In the genomic region with DNA sequence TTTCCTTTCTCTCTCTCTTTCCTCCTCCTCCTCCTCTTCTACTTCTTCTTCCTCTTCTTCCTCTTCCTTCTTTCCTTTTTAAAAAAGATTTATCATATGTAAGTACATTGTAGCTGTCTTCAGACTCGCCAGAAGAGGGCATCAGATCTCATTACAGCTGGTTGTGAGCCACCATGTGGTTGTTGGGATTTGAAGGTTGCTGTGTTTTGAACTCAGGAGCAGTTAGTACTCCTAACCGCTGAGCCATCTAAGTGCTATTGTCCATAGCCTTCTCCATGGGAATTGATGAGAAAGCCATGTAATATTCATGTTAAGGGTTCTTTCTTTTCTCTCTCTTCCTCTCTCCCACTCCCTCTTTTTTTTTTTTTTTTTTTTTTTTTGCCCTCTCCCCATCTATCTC, we compare ENCODE assay signal across 9 mouse cellular contexts. TPM values are rescaled to one million over a fixed set of nuclear protein-coding genes. Genes with fewer than 3 reads are reported as not detected.
DNase-seq lines count a peak whose midpoint lies in the region; ATAC-seq and TF ChIP-seq lines count a peak whose summit lies in the region.
"Had no signal": no experiment of that assay in that cellular context is flagged by ENCODE, and none has a peak within 500 bp of the region (broad histone marks: within the 10 kb centered on the region; RNA-seq: fewer than 3 reads in every experiment).

No protein-coding gene starts in this region.

- DNase-seq in cerebellum, postnatal 14 days, result peak; percentile 46 to 55
- no peak for DNase-seq in cerebellum, adult 8-10 months
- peak; percentile 54 to 68 for DNase-seq in left cerebral cortex, postnatal 14 days (ENCODE audit: low spot score in 2 of 2)
- no peak for DNase-seq in left cerebral cortex, postnatal 4 days
- peak; percentile 34 for DNase-seq in brain, embryonic 14.5 days (ENCODE audit: low read depth)
- DNase-seq in liver, embryonic 13.5 days, result peak; percentile 26
- no peak for DNase-seq in stomach, postnatal 0 days (ENCODE audit: low spot score)
- no peak for DNase-seq in adrenal gland, adult 18-20 months (ENCODE audit: low spot score in 2 of 2)

- no peak for TF ChIP-seq EP300 in stomach, postnatal 0 days (optimal IDR thresholded peaks at IDR 0.05)

- no peak for TF ChIP-seq CTCF in brain, embryonic 14.5 days (IDR thresholded peaks at IDR 0.05; ENCODE audit: borderline replicate concordance, extremely low read depth, insufficient read depth, insufficient read length)
- TF ChIP-seq CTCF in stomach, postnatal 0 days (IDR thresholded peaks at IDR 0.05; ENCODE audit: low read depth), result peak; percentile 63

- peak overlapping the region; percentile 52 for H3K4me2 ChIP-seq in liver, embryonic 13.5 days
- no peak overlapping the region for H3K4me2 ChIP-seq in stomach, postnatal 0 days (replicated peaks; ENCODE audit: low read depth)

- H3K9ac ChIP-seq in liver, embryonic 13.5 days, result no peak overlapping the region
- H3K9ac ChIP-seq in stomach, postnatal 0 days (ENCODE audit: low read length), result no peak overlapping the region

- intact Hi-C loops in left cerebral cortex, postnatal 14 days (cut with DNase I), result loop anchor here (1.0 to 2.0 kb wide), 3 partner anchors 123 to 217 kb away; no protein-coding TSS in a partner anchor
- intact Hi-C loops in left cerebral cortex, postnatal 4 days (cut with DNase I), result loop anchor here (5.0 kb wide), 2 partner anchors 161 to 216 kb away; a partner anchor contains a TSS

- no peaks in the 10 kb centered on the region for H3K27me3 ChIP-seq in liver, embryonic 13.5 days
- no peaks in the 10 kb centered on the region for H3K27me3 ChIP-seq in stomach, postnatal 0 days (ENCODE audit: control insufficient read depth, insufficient read depth, low read length)
- H3K27me3 ChIP-seq: limb, embryonic 12.5 days had no signal

- H3K4me3 ChIP-seq in liver, embryonic 13.5 days (replicated peaks), result 0 out of 2 replicates have a peak overlapping the region, but pooled peaks have one; percentile 12
- H3K4me3 ChIP-seq in stomach, postnatal 0 days (ENCODE audit: low read depth, low read length), result no peak overlapping the region

- WGBS in liver, embryonic 13.5 days (ENCODE audit: insufficient replicate concordance), result 30% methylated on average over 2 of the region's 2 CpGs
- WGBS in stomach, postnatal 0 days, result 38% methylated on average over 2 of the region's 2 CpGs

- peaks cover 52% of the 10 kb centered on the region for H3K36me3 ChIP-seq in liver, embryonic 13.5 days
- H3K36me3 ChIP-seq in stomach, postnatal 0 days (ENCODE audit: control insufficient read depth, insufficient read depth, low read length), result peaks cover 2% of the 10 kb centered on the region; the same call in 1 of the 2 replicates

- H3K9me3 ChIP-seq in liver, embryonic 13.5 days (replicated peaks), result no peaks in the 10 kb centered on the region
- no peaks in the 10 kb centered on the region for H3K9me3 ChIP-seq in stomach, postnatal 0 days (ENCODE audit: control insufficient read depth, low read length)
- H3K9me3 ChIP-seq: limb, embryonic 12.5 days had no signal

- ATAC-seq in liver, embryonic 13.5 days (ENCODE audit: low read depth), result no peak
- peak; percentile 27; the same call in 1 of the 2 replicates for ATAC-seq in stomach, postnatal 0 days (ENCODE audit: low FRiP score, low TSS enrichment)

- no peak overlapping the region for H3K27ac ChIP-seq in liver, embryonic 13.5 days
- no peak overlapping the region for H3K27ac ChIP-seq in stomach, postnatal 0 days (replicated peaks)

- TF ChIP-seq POLR2A in brain, embryonic 14.5 days (IDR thresholded peaks at IDR 0.05; ENCODE audit: borderline replicate concordance, extremely low read depth, insufficient read depth, insufficient read length, poor library complexity, severe bottlenecking), result no peak

- H3K4me1 ChIP-seq in liver, embryonic 13.5 days (replicated peaks), result peaks cover 21% of the 10 kb centered on the region
- no peaks in the 10 kb centered on the region; the same call in 1 of the 2 replicates for H3K4me1 ChIP-seq in stomach, postnatal 0 days (replicated peaks; ENCODE audit: control insufficient read depth, insufficient read depth)

RNA-seq across cellular contexts. Expression of a gene that starts 0.5 kb away (rescaled TPM):
- total RNA-seq in left cerebral cortex, postnatal 14 days (2021), result 10 to 100 TPM; 44.6 to 50.7 TPM
- total RNA-seq in left cerebral cortex, postnatal 4 days (2021), result 10 to 100 TPM; 35.4 to 37.2 TPM
- 45.1 and 54.1 TPM in 2 replicates for polyA plus RNA-seq in brain, embryonic 14.5 days (2012; rRNA removed)
- polyA plus RNA-seq in liver, embryonic 13.5 days (2015; fragmentation: Nextera tagmentation; extraction: Ambion mirVana), result 21.2 and 22.9 TPM in 2 replicates
- polyA plus RNA-seq in stomach, postnatal 0 days (2015; fragmentation: Nextera tagmentation; extraction: Ambion mirVana), result 63.4 and 68.2 TPM in 2 replicates
- 10 to 100 TPM; 57.3 to 59.8 TPM for total RNA-seq in adrenal gland, adult 18-20 months (2021)

RNA-seq across cellular contexts. Expression of a gene that starts 15.4 kb away (rescaled TPM):
- 10 to 100 TPM; 88.9 to 91.5 TPM for total RNA-seq in left cerebral cortex, postnatal 14 days (2021)
- total RNA-seq in left cerebral cortex, postnatal 4 days (2021), result 100 to 1,000 TPM; 155 to 161 TPM
- polyA plus RNA-seq in brain, embryonic 14.5 days (2012; rRNA removed), result 183 TPM in 2 replicates
- polyA plus RNA-seq in liver, embryonic 13.5 days (2015; fragmentation: Nextera tagmentation; extraction: Ambion mirVana), result 75.0 and 85.0 TPM in 2 replicates
- 55.9 and 57.6 TPM in 2 replicates for polyA plus RNA-seq in stomach, postnatal 0 days (2015; fragmentation: Nextera tagmentation; extraction: Ambion mirVana)
- total RNA-seq in adrenal gland, adult 18-20 months (2021), result 10 to 100 TPM; 49.3 to 53.1 TPM

RNA-seq across cellular contexts. Expression of a gene that starts 17.9 kb away (rescaled TPM):
- total RNA-seq in left cerebral cortex, postnatal 14 days (2021), result 100 to 1,000 TPM; 180 to 184 TPM
- 100 to 1,000 TPM; 193 to 199 TPM for total RNA-seq in left cerebral cortex, postnatal 4 days (2021)
- polyA plus RNA-seq in brain, embryonic 14.5 days (2012; rRNA removed), result 199 and 209 TPM in 2 replicates
- polyA plus RNA-seq in liver, embryonic 13.5 days (2015; fragmentation: Nextera tagmentation; extraction: Ambion mirVana), result 65.8 and 72.5 TPM in 2 replicates
- 72.2 and 74.2 TPM in 2 replicates for polyA plus RNA-seq in stomach, postnatal 0 days (2015; fragmentation: Nextera tagmentation; extraction: Ambion mirVana)
- 100 to 1,000 TPM; 112 to 115 TPM for total RNA-seq in adrenal gland, adult 18-20 months (2021)

RNA-seq across cellular contexts. Expression of a gene that starts 22.8 kb away (rescaled TPM):
- total RNA-seq in left cerebral cortex, postnatal 14 days (2021), result 10 to 100 TPM; 83.1 to 85.0 TPM
- 10 to 100 TPM; 25.2 to 25.4 TPM for total RNA-seq in left cerebral cortex, postnatal 4 days (2021)
- polyA plus RNA-seq in brain, embryonic 14.5 days (2012; rRNA removed), result 7.4 and 8.1 TPM in 2 replicates
- 14.7 and 16.0 TPM in 2 replicates for polyA plus RNA-seq in liver, embryonic 13.5 days (2015; fragmentation: Nextera tagmentation; extraction: Ambion mirVana)
- 386 TPM in 2 replicates for polyA plus RNA-seq in stomach, postnatal 0 days (2015; fragmentation: Nextera tagmentation; extraction: Ambion mirVana)
- total RNA-seq in adrenal gland, adult 18-20 months (2021), result 100 to 1,000 TPM; 141 to 298 TPM

RNA-seq across cellular contexts. Expression of a gene that starts 22.9 kb away (rescaled TPM):
- total RNA-seq in left cerebral cortex, postnatal 14 days (2021), result 10 to 100 TPM; 20.4 to 22.3 TPM
- total RNA-seq in left cerebral cortex, postnatal 4 days (2021), result 10 to 100 TPM in 1 of 2 experiments, 1 to 10 TPM in 1; 9.7 to 12.2 TPM
- 6.4 and 6.7 TPM in 2 replicates for polyA plus RNA-seq in brain, embryonic 14.5 days (2012; rRNA removed)
- polyA plus RNA-seq in liver, embryonic 13.5 days (2015; fragmentation: Nextera tagmentation; extraction: Ambion mirVana), result 19.8 and 20.6 TPM in 2 replicates
- polyA plus RNA-seq in stomach, postnatal 0 days (2015; fragmentation: Nextera tagmentation; extraction: Ambion mirVana), result 66.7 and 73.6 TPM in 2 replicates
- 10 to 100 TPM; 33.3 to 49.1 TPM for total RNA-seq in adrenal gland, adult 18-20 months (2021)

Comparison
In these comparisons a context has a peak if more than half of its experiments do, and no peak if none do; other contexts are left out.
1. DNase-seq: peak in cerebellum, postnatal 14 days (2 of 2), left cerebral cortex, postnatal 14 days (2 of 2), brain, embryonic 14.5 days (single experiment) and liver, embryonic 13.5 days (single experiment); none in cerebellum, adult 8-10 months (single experiment), left cerebral cortex, postnatal 4 days (single experiment), stomach, postnatal 0 days (single experiment) and adrenal gland, adult 18-20 months (0 of 2).